Mouse (Mus musculus) kidney, postnatal 0 days (tissue): ENCODE results near the gene Bglap3. TPM values are rescaled to one million over a fixed set of nuclear protein-coding genes. Genes with fewer than 3 reads are reported as not detected.

Experiments used
- ATAC-seq: fragments of 200-750 bp; cut with Nextera tagmentation; replicated peaks from 2 replicates; pipeline ENCODE4 v1.8.0; 2017; ENCODE audit warnings: low read depth, moderate number of reproducible peaks, moderate TSS enrichment, moderate library complexity; ENCODE audit not compliant: low FRiP score
- DNase-seq: peaks from one replicate; pipeline ENCODE4 v3.0.0-alpha.2; 2016; ENCODE audit warnings: low spot score
- H3K27ac ChIP-seq: fragments of 300-500 bp; sonication (generic); 2 replicates; pipeline ENCODE4 v1.5.1; 2014; ENCODE audit warnings: mild to moderate bottlenecking
- H3K27me3 ChIP-seq: fragments of 300-500 bp; sonication (generic); 2 replicates; pipeline ENCODE4 v1.6.1; 2014; ENCODE audit warnings: low read length, mixed read lengths; ENCODE audit not compliant: insufficient read depth
- H3K36me3 ChIP-seq: fragments of 300-500 bp; sonication (generic); 2 replicates; pipeline ENCODE4 v1.6.1; 2014; ENCODE audit warnings: low read length, mixed read lengths; ENCODE audit not compliant: insufficient read depth
- H3K4me1 ChIP-seq: fragments of 300-500 bp; sonication (generic); replicated peaks from 2 replicates; pipeline ENCODE4 v1.6.1; 2014; ENCODE audit warnings: antibody characterized with exemption, low read length, mixed read lengths; ENCODE audit not compliant: insufficient read depth
- H3K4me2 ChIP-seq: fragments of 300-500 bp; sonication (generic); 2 replicates; pipeline ENCODE4 v1.6.1; 2014; ENCODE audit warnings: mild to moderate bottlenecking, low read length, moderate library complexity, mixed read lengths
- H3K4me3 ChIP-seq: fragments of 300-500 bp; sonication (generic); replicated peaks from 2 replicates; pipeline ENCODE4 v1.5.1; 2014; ENCODE audit warnings: low read depth, low read length
- H3K9ac ChIP-seq: fragments of 300-500 bp; sonication (generic); 2 replicates; pipeline ENCODE4 v1.6.1; 2014; ENCODE audit warnings: low read depth, low read length
- H3K9me3 ChIP-seq: fragments of 300-500 bp; sonication (generic); replicated peaks from 2 replicates; pipeline ENCODE4 v1.6.1; 2016; ENCODE audit warnings: low read length, inconsistent platforms, mixed read lengths
- CTCF ChIP-seq: IDR thresholded peaks from 2 replicates; pipeline ENCODE4 v1.5.1; 2016; ENCODE audit warnings: antibody characterized with exemption, low read depth, mild to moderate bottlenecking, moderate library complexity
- WGBS: fragments of 180-500 bp; shearing (Covaris S2); extraction: QIAGEN DNeasy Blood & Tissue Kit; methylation state at CpG from one replicate; pipeline ENCODE4 v1.1.7; 2014; 5-methylcytosine and 5-hydroxymethylcytosine counted together
- polyA plus RNA-seq: library from polyadenylated mRNA; unstranded; fragments of >200 nt; fragmentation: Nextera tagmentation; extraction: Ambion mirVana; gene quantifications from 2 replicates; pipeline ENCODE4 v1.2.1, GENCODE M21; 2015

Gene Bglap3
- polyA plus RNA-seq, 1 experiment from 2014 or later, result 4.7 TPM

DNA sequence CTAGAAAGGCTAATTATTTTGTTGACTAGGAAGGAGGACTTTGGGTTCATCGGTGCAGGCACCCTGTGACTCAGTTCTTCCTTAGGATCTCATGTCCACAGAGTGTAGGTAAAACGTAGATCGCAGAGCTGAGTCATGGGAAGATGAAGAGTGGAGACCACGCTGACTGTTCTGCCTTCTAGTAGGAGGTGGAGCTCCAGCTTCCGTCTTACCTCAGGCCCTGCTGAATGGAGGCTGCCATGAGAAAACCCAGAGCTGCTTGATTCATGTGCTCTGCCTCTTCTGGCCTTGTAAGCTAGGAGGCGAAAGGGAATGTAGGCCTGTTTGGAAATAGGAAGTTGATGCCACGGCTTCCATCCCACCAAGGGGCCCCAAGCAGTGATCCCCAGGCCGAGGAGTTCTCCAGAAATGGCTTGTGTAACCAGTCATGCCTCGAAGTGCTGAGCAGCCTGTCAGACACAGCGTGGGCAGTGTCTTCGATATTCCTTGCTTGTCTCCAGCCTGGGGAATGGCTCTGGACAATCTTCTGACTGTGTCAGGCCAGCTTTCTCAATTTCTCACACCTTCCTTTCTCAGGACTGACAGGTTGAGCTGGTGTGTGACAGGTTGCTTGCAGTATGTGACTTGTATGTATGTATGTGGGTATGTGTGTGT, 35.0 kb downstream of the Bglap3 start:
- Histone ChIP-seq H3K27me3 (no peaks in the 10 kb centered on the region), H3K4me3 (no peak overlapping the region), H3K4me1 (peaks cover 17% of the 10 kb centered on the region), H3K9ac (0 out of 2 replicates have a peak overlapping the region, but pooled peaks have one; percentile 20), H3K4me2 (peak overlapping the region; percentile 59), H3K9me3 (no peaks in the 10 kb centered on the region), H3K36me3 (peaks cover 9% of the 10 kb centered on the region; the same call in 1 of the 2 replicates), H3K27ac (peak overlapping the region; percentile 37; the same call in 1 of the 2 replicates)
- no peak for TF ChIP-seq CTCF
- DNase-seq (no peak), ATAC-seq (no peak)
- 63% methylated on average over 11 of the region's 11 CpGs for whole genome bisulfite sequencing

DNA sequence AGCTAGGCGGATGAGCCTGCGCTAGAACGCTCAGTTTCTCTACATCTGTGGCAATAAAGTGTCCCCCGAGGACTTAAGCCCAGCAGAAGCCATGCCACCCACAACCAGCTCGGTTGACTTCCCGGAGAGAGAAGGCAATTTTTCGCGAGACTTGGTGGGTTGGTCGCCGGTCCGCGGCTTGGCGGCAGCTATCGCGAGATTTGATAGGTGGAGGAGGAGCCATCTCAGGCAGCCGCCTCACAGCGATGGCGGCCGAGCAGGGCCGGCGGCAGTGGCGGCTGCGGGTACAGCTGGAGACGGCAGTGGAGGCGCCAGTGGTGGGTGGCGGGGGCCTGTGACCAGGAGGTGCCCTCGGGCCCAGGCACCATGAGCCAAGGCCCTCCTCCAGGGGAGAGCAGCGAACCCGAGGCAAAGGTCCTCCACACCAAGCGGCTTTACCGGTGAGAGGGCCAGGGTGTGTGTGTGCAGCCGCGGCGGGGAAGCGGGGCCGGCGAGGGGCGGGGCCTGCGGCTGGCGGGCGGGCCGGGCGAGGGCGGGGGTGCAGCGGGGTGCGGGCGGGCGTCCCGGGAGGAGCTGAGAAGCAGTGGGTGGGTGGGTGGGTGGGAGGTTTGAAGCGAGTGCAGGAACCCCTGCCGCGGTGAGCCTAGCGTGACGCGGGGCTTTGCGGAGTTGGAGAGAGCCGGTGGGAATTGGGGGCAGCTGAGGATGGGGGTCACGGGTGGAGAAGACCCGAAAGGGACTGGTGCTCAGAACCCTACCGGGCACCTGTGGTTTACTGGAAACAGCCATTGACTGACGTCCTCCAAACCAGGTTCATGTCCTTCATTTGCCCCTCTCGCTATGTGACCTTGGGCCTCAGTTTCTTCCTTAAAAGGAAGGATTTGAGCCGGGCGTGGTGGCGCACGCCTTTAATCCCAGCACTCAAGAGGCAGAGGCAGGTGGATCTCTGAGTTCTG, 36.2 kb downstream of the Bglap3 start, which contains the start of the genes Tmem79 and Smg5:
Tmem79 (minus strand) TSS at position 91 of the 956 bp plus-strand sequence.
Smg5 (plus strand) TSS at position 203 of the 956 bp plus-strand sequence.
- Histone ChIP-seq H3K4me3 (peak within 1 kb of the TSS; percentile 62), H3K9ac (peak within 1 kb of the TSS; percentile 84), H3K9me3 (no peaks in the 10 kb centered on the region), H3K36me3 (no peaks in the 10 kb centered on the region), H3K4me2 (peak within 1 kb of the TSS; percentile 80), H3K27ac (peak within 1 kb of the TSS; percentile 88), H3K27me3 (no peaks in the 10 kb centered on the region), H3K4me1 (peaks cover 17% of the 10 kb centered on the region)
- DNase-seq (peak; percentile 97), ATAC-seq (peak; percentile 92)
- WGBS, result 2% methylated on average over 58 of the region's 66 CpGs
- no peak for TF ChIP-seq CTCF

DNA sequence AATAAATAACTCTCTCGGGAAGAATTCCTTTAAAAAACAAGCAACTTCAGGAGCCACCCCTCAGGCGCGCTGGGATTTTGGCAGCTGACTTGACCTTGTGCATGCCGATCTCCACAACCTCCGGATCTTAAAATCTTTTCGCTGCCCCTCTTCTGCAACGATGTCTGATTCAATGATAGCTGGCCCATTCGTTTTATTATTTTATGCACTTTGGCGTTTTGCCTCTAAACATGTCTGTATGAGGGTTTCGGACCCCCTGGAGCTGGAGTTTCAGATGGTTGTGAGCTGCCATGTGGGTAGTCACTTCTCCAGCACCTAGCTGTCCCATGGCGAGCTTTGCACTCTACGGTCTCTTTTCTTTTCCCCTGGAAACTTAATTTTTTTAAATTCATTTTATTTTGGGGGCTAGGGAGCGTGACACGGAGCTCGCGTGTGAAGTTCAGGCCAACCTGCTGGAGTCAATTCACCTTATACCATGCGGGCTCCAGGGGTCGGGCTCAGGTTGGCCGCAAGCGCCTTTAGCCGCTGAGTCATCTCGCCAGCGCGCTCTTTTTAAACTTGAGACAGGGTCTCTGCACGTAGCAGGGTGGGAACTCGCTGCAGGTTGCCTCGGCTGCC, 37.0 kb downstream of the Bglap3 start:
- no peaks in the 10 kb centered on the region for H3K27me3 ChIP-seq
- peak overlapping the region; percentile 84 for H3K9ac ChIP-seq
- H3K4me3 ChIP-seq, result peak overlapping the region; percentile 62
- peak overlapping the region; percentile 80 for H3K4me2 ChIP-seq
- under 1% methylated on average over 27 of the region's 27 CpGs for WGBS
- H3K4me1 ChIP-seq, result peaks cover 17% of the 10 kb centered on the region
- ATAC-seq, result peak; percentile 37; the same call in 1 of the 2 replicates
- H3K9me3 ChIP-seq, result no peaks in the 10 kb centered on the region
- H3K27ac ChIP-seq, result peak overlapping the region; percentile 88
- no peak for TF ChIP-seq CTCF
- H3K36me3 ChIP-seq, result no peaks in the 10 kb centered on the region
- DNase-seq, result peak; percentile 25

DNA sequence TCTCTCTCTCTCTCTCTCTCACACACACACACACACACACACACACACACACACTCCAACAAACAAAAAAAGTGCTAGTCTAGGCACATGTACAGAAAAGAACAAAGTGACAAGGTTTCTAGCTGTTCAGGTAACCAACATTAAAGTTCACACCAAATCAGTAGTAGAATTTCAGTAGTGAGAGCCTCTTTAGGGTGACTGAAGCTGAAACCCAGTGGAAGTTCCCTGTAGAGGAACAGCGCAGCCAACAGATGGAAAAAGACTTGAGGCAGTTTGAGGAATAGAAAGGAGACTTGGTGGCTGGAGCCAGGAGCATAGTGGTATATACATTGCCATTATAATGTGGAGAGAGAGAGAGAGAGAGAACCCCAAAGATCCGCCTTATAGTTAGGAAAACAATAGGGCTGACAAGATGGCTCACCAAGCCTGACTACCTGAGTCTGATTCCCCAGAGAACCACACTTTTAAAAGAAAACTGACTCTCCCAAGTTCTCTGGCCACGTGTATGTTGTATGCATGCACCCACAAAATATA, 37.6 kb downstream of the Bglap3 start:
- Histone ChIP-seq H3K9ac (peak overlapping the region; percentile 84), H3K4me2 (peak overlapping the region; percentile 80), H3K4me1 (peaks cover 17% of the 10 kb centered on the region), H3K36me3 (no peaks in the 10 kb centered on the region), H3K27me3 (no peaks in the 10 kb centered on the region), H3K27ac (peak overlapping the region; percentile 88), H3K9me3 (no peaks in the 10 kb centered on the region), H3K4me3 (peak overlapping the region; percentile 62)
- no peak for ATAC-seq
- 31% methylated on average over 3 of the region's 3 CpGs for WGBS
- no peak for TF ChIP-seq CTCF
- no peak for DNase-seq

DNA sequence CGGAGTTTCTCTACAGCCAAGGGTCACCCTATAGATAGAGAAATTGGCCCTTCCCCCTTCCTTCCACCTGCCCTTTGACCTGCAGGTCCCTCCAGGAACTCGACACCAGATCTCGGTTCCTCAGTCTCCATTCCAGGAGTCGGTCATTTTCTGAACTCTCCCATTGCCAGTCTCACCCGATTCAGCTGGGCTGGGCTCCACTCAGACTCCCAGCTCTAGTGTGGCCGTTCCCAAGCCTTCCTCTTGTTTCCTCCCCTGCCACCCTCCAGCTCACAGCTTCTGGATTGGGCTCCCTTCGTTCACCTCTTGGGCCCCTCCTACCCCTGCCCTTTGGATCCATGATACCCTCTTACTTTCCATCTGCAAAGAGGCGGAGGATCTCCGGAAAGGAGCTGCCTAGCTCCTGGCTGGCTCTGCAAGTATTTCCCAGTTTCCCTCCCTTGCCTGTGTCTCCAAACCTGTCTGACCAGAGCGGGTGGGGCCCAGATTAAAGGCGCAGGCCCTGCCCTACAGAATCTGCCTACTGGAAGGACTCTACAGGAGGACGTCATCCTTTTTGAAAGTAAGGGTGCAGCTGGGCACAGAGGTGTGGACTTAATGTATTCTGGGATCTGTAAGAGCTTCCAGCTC, 38.4 kb downstream of the Bglap3 start:
- Histone ChIP-seq H3K4me1 (peaks cover 17% of the 10 kb centered on the region), H3K9ac (peak overlapping the region; percentile 37; the same call in 1 of the 2 replicates), H3K36me3 (no peaks in the 10 kb centered on the region), H3K27me3 (no peaks in the 10 kb centered on the region), H3K27ac (peak overlapping the region; percentile 8; the same call in 1 of the 2 replicates), H3K4me3 (peak overlapping the region; percentile 0; the same call in 1 of the 2 replicates), H3K9me3 (no peaks in the 10 kb centered on the region), H3K4me2 (peak overlapping the region; percentile 80)
- ATAC-seq (no peak), DNase-seq (no peak)
- WGBS, result 48% methylated on average over 12 of the region's 12 CpGs
- TF ChIP-seq CTCF, result no peak
